Mouse (Mus musculus) limb, embryonic 13.5 days (tissue): Measurements from ENCODE around the gene Egln1. TPM values are rescaled to one million over a fixed set of nuclear protein-coding genes. Genes with fewer than 3 reads are reported as not detected.

Experiments used
- ATAC-seq: fragments of 200-750 bp; cut with Nextera tagmentation; 2 replicates; pipeline ENCODE4 v1.8.0; 2017; ENCODE audit warnings: low read depth, moderate number of reproducible peaks, moderate TSS enrichment; ENCODE audit not compliant: low FRiP score
- H3K27ac ChIP-seq: fragments of 300-500 bp; sonication (generic); 2 replicates; pipeline ENCODE4 v1.5.1; 2015; ENCODE audit warnings: inconsistent platforms, mild to moderate bottlenecking, moderate library complexity
- H3K27me3 ChIP-seq: fragments of 300-500 bp; sonication (generic); 2 replicates; pipeline ENCODE4 v1.6.1; 2015; ENCODE audit warnings: mild to moderate bottlenecking, inconsistent platforms
- H3K36me3 ChIP-seq: fragments of 300-500 bp; sonication (generic); 2 replicates; pipeline ENCODE4 v1.6.1; 2015; ENCODE audit warnings: inconsistent platforms, mild to moderate bottlenecking, moderate library complexity
- H3K4me1 ChIP-seq: fragments of 300-500 bp; sonication (generic); 2 replicates; pipeline ENCODE4 v1.6.1; 2015; ENCODE audit warnings: inconsistent platforms
- H3K4me2 ChIP-seq: fragments of 300-500 bp; sonication (generic); replicated peaks from 2 replicates; pipeline ENCODE4 v1.6.1; 2015; ENCODE audit warnings: inconsistent platforms, mild to moderate bottlenecking, moderate library complexity
- H3K4me3 ChIP-seq: fragments of 300-500 bp; sonication (generic); 2 replicates; pipeline ENCODE4 v1.5.1; 2015; ENCODE audit warnings: moderate library complexity, mild to moderate bottlenecking, inconsistent platforms
- H3K9ac ChIP-seq: fragments of 300-500 bp; sonication (generic); 2 replicates; pipeline ENCODE4 v1.6.1; 2015; ENCODE audit warnings: mild to moderate bottlenecking, inconsistent platforms
- H3K9me3 ChIP-seq: fragments of 300-500 bp; sonication (generic); 2 replicates; pipeline ENCODE4 v1.6.1; 2016; ENCODE audit warnings: inconsistent platforms
- WGBS: fragments of 180-500 bp; shearing (Covaris S2); methylation state at CpG from one replicate; pipeline ENCODE4 v1.1.7; 2015; 5-methylcytosine and 5-hydroxymethylcytosine counted together
- polyA plus RNA-seq: library from polyadenylated mRNA; unstranded; fragments of >200 nt; fragmentation: Nextera tagmentation; extraction: Ambion mirVana; gene quantifications from 2 replicates; pipeline ENCODE4 v1.2.1, GENCODE M21; 2015

The Egln1 gene
- polyA plus RNA-seq, 1 experiment from 2014 or later, result 11.9 TPM

- 96% methylated on average over 10 of the region's 10 CpGs for WGBS
- no peak overlapping the region for H3K27ac ChIP-seq
- H3K4me1 ChIP-seq, result no peaks in the 10 kb centered on the region
- H3K9me3 ChIP-seq, result no peaks in the 10 kb centered on the region
- peaks cover 47% of the 10 kb centered on the region for H3K36me3 ChIP-seq
- H3K27me3 ChIP-seq, result no peaks in the 10 kb centered on the region
- H3K4me2 ChIP-seq, result no peak overlapping the region
- no peak overlapping the region for H3K4me3 ChIP-seq
- H3K9ac ChIP-seq, result no peak overlapping the region
- no peak for ATAC-seq
Observed at GRCm38 (mm10) chr8:124936699-124937098, 12.4 kb downstream of the Egln1 start.

DNA sequence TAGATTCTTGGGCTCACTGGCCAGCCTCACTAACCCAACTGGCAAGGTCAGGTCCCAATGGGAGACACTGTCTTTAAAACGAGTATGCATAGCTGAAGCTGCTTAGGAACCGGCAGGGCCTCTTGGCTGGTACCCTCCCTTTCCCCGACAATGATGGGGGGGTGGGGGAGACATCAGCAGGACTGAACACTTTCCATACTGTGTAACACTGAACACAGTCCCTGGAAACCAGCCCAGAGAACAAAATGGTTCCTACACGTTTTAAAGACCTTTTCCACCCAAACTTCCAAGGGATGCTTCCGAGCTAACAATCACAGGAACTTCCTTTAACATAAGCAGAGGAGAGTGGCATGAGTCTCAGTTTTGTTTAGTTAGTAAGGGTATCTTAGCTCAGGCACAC is 14.0 kb downstream of the Egln1 start:
- 87% methylated on average over 5 of the region's 5 CpGs for WGBS
- no peak overlapping the region for H3K4me2 ChIP-seq
- ATAC-seq, result no peak

DNA sequence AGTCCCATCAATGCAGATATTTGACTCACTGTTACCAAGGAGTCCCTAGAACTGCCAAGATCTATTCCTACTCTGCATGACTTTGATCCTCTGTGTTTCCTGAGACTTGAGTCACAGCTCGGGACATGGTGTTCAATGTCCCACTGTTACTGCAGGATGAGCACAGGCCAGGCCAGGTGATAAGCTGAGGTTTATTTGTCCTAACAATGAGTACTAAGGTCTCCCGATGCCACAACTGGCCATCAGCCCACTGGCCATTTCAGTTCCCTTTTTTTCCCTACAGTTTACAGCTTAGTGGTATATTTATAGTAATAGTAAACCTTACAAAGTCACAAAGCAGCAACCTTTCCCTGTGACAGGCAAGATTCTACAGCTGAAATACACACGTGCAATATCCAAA is 16.7 kb downstream of the Egln1 start:
- H3K4me2 ChIP-seq, result no peak overlapping the region
- ATAC-seq, result no peak
- no peak overlapping the region for H3K4me3 ChIP-seq
- H3K9me3 ChIP-seq, result peaks cover 5% of the 10 kb centered on the region; the same call in 1 of the 2 replicates
- no peak overlapping the region for H3K27ac ChIP-seq
- H3K27me3 ChIP-seq, result no peaks in the 10 kb centered on the region
- peaks cover 19% of the 10 kb centered on the region for H3K36me3 ChIP-seq
- no peak overlapping the region for H3K9ac ChIP-seq
- H3K4me1 ChIP-seq, result peaks cover 20% of the 10 kb centered on the region
- WGBS, result 84% methylated on average over 3 of the region's 3 CpGs

More for the DNA sequence above, 14.0 kb downstream of the Egln1 start:
- Histone ChIP-seq H3K27me3 (no peaks in the 10 kb centered on the region), H3K4me3 (no peak overlapping the region), H3K4me1 (peaks cover 6% of the 10 kb centered on the region), H3K36me3 (peaks cover 38% of the 10 kb centered on the region), H3K9me3 (peaks cover 5% of the 10 kb centered on the region; the same call in 1 of the 2 replicates), H3K9ac (no peak overlapping the region), H3K27ac (no peak overlapping the region)

DNA sequence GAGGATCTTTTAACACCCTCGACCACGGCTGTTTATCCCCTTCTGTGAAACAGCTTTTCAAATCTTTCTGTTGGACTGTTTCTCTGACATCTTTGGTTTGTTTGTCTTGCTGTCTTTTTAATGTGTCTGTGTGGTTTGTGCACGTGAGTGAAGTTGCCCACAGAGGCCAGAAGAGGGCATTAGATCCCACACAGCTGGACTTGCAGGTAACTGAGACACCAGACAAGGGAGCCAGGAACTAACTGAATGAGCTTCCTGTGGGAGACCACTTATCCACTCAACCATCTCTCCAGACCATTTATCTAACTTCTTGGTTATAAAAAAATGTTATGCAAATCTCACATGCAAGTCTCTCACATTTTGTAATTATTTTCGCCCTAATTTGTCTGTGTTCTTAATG is 18.5 kb downstream of the Egln1 start:
- Histone ChIP-seq H3K36me3 (peaks cover 21% of the 10 kb centered on the region), H3K4me2 (no peak overlapping the region), H3K4me1 (peaks cover 26% of the 10 kb centered on the region), H3K4me3 (no peak overlapping the region), H3K27ac (no peak overlapping the region), H3K27me3 (no peaks in the 10 kb centered on the region), H3K9ac (no peak overlapping the region), H3K9me3 (peaks cover 5% of the 10 kb centered on the region; the same call in 1 of the 2 replicates)
- WGBS, result 64% methylated on average over 4 of the region's 4 CpGs
- no peak for ATAC-seq

DNA sequence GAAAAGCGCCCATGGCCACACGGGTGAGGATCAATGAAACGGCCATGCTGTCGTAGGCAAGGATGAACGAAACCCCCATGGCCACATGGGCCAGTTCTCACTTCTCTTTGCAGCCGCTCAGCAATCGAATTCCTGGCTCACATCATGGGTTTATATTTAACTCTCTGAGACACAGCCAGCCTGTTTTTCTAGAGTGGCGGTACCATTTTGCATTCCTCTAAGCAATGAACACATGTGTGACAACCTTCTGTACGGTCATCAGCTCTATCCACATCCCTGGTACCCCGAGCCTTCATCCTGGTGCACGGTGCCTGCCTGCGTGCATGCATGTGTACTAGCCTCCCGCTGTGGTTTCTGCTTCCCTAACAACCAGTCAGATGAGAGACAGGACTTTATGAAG is 19.0 kb downstream of the Egln1 start:
- WGBS, result 77% methylated on average over 13 of the region's 13 CpGs
- ATAC-seq, result no peak
- Histone ChIP-seq H3K4me2 (no peak overlapping the region), H3K9ac (no peak overlapping the region), H3K36me3 (peaks cover 22% of the 10 kb centered on the region), H3K27me3 (no peaks in the 10 kb centered on the region), H3K9me3 (peaks cover 5% of the 10 kb centered on the region; the same call in 1 of the 2 replicates), H3K4me1 (peaks cover 26% of the 10 kb centered on the region), H3K4me3 (no peak overlapping the region), H3K27ac (peak overlapping the region; percentile 10; the same call in 1 of the 2 replicates)

DNA sequence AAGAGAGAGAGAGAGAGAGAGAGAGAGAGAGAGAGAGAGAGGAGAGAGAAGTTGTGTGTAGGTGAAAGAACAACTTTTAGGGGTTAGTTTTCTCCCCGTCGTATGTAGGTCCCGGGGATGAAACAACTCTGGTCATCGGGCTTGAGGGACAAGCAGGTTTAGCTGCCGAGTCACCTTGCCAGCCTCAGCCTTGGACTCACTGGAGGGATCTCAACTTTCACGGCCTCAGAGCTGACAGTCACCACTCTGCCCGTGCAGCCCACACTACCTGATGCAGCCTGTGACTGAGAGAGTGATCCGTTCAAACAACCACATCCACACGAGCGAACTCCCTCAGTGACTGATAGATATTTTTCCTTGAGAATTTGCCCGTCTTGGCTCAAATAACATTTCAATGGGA is 20.1 kb downstream of the Egln1 start:
- Histone ChIP-seq H3K4me2 (no peak overlapping the region), H3K4me3 (no peak overlapping the region), H3K36me3 (peaks cover 25% of the 10 kb centered on the region), H3K9me3 (peaks cover 5% of the 10 kb centered on the region; the same call in 1 of the 2 replicates), H3K27me3 (no peaks in the 10 kb centered on the region), H3K4me1 (peaks cover 26% of the 10 kb centered on the region), H3K27ac (no peak overlapping the region; the same call in 1 of the 2 replicates), H3K9ac (no peak overlapping the region)
- 75% methylated on average over 11 of the region's 11 CpGs for WGBS
- no peak for ATAC-seq

DNA sequence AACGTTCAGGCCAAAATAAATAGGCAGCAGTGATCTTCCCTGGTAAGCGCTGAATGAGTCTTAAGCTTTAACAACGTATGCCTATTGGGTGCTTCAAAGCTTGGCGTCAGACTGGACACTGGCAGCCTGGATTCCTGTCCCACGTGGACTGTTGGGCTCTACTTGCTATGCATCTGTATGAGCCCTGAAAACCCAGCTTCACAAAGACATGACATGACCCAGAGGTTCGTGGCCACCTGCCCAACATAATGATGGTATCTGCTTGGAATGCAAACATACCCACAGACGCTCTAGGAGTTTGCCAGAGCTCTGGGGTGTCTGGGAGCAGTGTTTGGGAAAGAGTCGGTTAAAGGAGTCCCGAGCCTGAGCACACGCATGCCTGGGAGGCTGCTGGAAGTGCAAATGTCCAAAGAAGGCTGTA is 22.8 kb downstream of the Egln1 start:
- no peak for ATAC-seq
- peak overlapping the region; percentile 10; the same call in 1 of the 2 replicates for H3K27ac ChIP-seq
- 82% methylated on average over 10 of the region's 10 CpGs for WGBS

GRCm38 (mm10) chr8:124925544-124926266 is 23.4 kb downstream of the Egln1 start:
- no peak overlapping the region for H3K27ac ChIP-seq
- WGBS, result 72% methylated on average over 14 of the region's 14 CpGs
- no peaks in the 10 kb centered on the region for H3K27me3 ChIP-seq
- H3K4me1 ChIP-seq, result peaks cover 38% of the 10 kb centered on the region
- H3K9me3 ChIP-seq, result no peaks in the 10 kb centered on the region
- no peak overlapping the region for H3K4me2 ChIP-seq
- ATAC-seq, result no peak
- no peak overlapping the region for H3K4me3 ChIP-seq
- no peak overlapping the region for H3K9ac ChIP-seq
- peaks cover 24% of the 10 kb centered on the region for H3K36me3 ChIP-seq

More for the DNA sequence above, 22.8 kb downstream of the Egln1 start:
- Histone ChIP-seq H3K9me3 (peaks cover 3% of the 10 kb centered on the region; the same call in 1 of the 2 replicates), H3K4me3 (no peak overlapping the region), H3K36me3 (peaks cover 24% of the 10 kb centered on the region), H3K4me1 (peaks cover 37% of the 10 kb centered on the region), H3K27me3 (no peaks in the 10 kb centered on the region), H3K9ac (no peak overlapping the region), H3K4me2 (no peak overlapping the region)

- ATAC-seq, result no peak
- 85% methylated on average over 15 of the region's 15 CpGs for WGBS
- no peak overlapping the region for H3K27ac ChIP-seq
Observed at GRCm38 (mm10) chr8:124923971-124924652, 25.0 kb downstream of the Egln1 start.

DNA sequence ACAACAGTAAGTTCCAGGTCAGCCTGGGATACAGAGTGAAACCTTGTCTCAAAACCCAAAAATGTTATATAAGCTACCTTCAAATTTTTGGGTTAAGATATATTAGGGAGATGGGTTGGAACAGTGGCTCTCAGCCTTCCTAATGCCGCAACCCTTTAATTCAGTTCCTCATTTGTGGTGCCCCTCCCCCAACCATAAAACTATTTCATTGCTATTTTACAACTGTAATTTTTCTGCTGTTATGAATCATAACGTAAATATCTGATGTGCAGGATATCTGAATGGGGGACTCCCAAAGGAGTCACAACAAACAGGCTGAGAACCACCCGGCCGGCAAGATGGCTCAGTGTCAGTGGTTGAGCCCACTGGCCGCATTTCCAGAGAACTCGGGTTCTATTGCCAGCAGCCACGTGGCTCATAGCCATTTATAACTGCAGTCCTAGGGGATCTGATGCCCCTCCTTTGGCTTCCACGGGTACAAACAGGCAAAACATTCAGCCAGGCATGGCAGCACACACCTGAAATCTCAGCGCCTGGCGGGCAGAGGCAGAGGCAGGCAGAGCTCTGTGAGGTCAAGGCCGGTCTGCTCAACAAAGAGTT is 26.5 kb downstream of the Egln1 start:
- no peak overlapping the region for H3K4me2 ChIP-seq
- H3K4me3 ChIP-seq, result no peak overlapping the region
- no peaks in the 10 kb centered on the region for H3K9me3 ChIP-seq
- H3K27me3 ChIP-seq, result no peaks in the 10 kb centered on the region
- H3K9ac ChIP-seq, result no peak overlapping the region
- WGBS, result 71% methylated on average over 11 of the region's 11 CpGs
- H3K36me3 ChIP-seq, result peaks cover 18% of the 10 kb centered on the region; the same call in 1 of the 2 replicates
- H3K27ac ChIP-seq, result no peak overlapping the region
- H3K4me1 ChIP-seq, result peaks cover 26% of the 10 kb centered on the region
- no peak for ATAC-seq

More at GRCm38 (mm10) chr8:124923971-124924652, 25.0 kb downstream of the Egln1 start:
- Histone ChIP-seq H3K9ac (no peak overlapping the region), H3K27me3 (no peaks in the 10 kb centered on the region), H3K36me3 (peaks cover 24% of the 10 kb centered on the region), H3K4me1 (peaks cover 29% of the 10 kb centered on the region), H3K4me3 (no peak overlapping the region), H3K4me2 (no peak overlapping the region), H3K9me3 (no peaks in the 10 kb centered on the region)

DNA sequence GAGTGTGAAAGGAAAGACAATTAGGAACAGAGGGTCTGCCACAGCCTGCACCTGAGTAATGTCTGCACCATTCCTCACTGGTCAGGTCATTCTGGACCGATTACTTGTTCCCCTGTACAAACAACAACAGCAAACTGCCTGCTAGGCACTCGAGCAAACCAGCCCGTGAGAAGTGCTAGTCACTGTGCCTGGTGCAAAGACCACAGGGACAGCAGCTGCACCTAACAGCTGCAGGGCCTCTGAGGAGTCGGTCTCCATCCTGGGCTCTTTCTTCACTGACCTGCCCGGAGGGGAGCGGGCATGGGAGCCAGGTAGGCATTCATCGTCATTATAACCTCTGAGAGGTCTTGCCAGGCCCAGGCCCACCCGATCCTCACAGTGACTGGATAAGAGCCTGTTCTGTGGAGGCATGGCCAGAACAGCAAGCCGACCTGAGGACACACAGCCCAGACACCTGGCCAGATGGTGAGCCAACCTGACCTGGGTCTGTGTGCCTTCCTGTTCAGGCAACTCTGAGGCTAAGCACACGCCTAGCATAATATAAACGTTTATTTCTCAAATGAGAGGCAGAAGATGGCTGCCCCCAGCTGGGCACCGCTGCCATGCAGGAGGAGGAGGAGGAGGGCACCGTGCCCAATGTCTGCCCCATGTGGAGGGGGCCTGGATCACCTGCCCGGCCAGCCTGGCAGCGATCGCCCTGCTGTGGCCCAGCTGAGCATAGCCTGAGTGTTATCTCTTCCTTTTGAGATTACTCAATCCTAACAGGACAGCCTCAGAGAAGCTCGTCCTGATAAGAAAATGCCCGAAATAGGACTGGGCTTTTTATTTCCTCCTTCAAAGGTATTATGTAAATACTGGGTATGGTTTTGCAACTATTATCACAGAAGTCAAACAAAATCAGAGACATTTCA is 27.5 kb downstream of the Egln1 start:
- 81% methylated on average over 18 of the region's 18 CpGs for WGBS
- Histone ChIP-seq H3K9ac (peak overlapping the region; percentile 19; the same call in 1 of the 2 replicates), H3K27ac (no peak overlapping the region), H3K4me2 (no peak overlapping the region), H3K27me3 (no peaks in the 10 kb centered on the region), H3K4me3 (no peak overlapping the region), H3K4me1 (peaks cover 23% of the 10 kb centered on the region), H3K36me3 (peaks cover 18% of the 10 kb centered on the region), H3K9me3 (no peaks in the 10 kb centered on the region)
- ATAC-seq, result no peak
